Mouse (Mus musculus): ENCODE results near the gene Tpte.

DNA sequence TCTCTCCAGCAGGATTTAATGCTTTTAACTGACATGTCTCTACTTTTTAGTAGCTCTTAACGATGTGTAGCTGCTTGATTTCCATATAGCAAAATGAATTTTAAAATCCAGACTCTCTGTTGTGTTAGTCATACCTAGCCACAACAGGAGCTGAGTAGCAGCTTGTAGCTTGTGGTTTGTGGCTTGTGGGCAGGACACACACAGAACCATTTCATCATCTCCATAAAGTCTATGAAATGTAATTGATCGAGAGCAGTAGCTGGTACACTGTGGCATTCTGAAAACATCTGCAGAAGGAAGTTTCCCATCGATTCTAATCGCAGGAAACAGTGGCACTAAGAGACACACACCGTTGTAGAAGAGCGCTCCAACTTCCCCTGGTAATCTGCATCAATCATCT lies 122.5 kb downstream of the Tpte start:
- TF ChIP-seq CTCF (IDR thresholded peaks at IDR 0.05; ENCODE audit: borderline replicate concordance, insufficient read depth, low read length): no peak
- no peak for TF ChIP-seq POLR2A (IDR thresholded peaks at IDR 0.05; ENCODE audit: low read depth, low read length)
